Mouse (Mus musculus) kidney, adult 2 months (tissue): ENCODE measurements around the gene Aimp1. TPM values are rescaled to one million over a fixed set of nuclear protein-coding genes. Genes with fewer than 3 reads are reported as not detected.

Experiments
- DNase-seq: peaks from one replicate; pipeline ENCODE4 v3.0.0; 2021
- H3K27ac ChIP-seq: fragments of 200-500 bp; 2 replicates; pipeline ENCODE4 v1.5.1; 2012; ENCODE audit warnings: low read depth, low read length, control low read depth, inconsistent platforms; ENCODE audit not compliant: insufficient read depth
- H3K27me3 ChIP-seq: fragments of 200-500 bp; replicated peaks from 2 replicates; pipeline ENCODE4 v1.6.1; 2012; ENCODE audit warnings: mild to moderate bottlenecking, moderate library complexity, low read length, inconsistent platforms; ENCODE audit not compliant: control insufficient read depth, insufficient read depth
- H3K36me3 ChIP-seq: fragments of 200-500 bp; 2 replicates; pipeline ENCODE4 v1.6.1; 2012; ENCODE audit warnings: mild to moderate bottlenecking, moderate library complexity, low read length, inconsistent platforms; ENCODE audit not compliant: control insufficient read depth, insufficient read depth
- H3K4me1 ChIP-seq: fragments of 200-500 bp; 2 replicates; pipeline ENCODE4 v1.6.1; 2011; ENCODE audit warnings: low read length; ENCODE audit not compliant: control insufficient read depth, insufficient read depth
- H3K4me3 ChIP-seq: fragments of 200-500 bp; 2 replicates; pipeline ENCODE4 v1.5.1; 2011; ENCODE audit warnings: mild to moderate bottlenecking, low read depth, low read length, control low read depth; ENCODE audit not compliant: insufficient read depth
- CTCF ChIP-seq: fragments of 200-500 bp; conservative IDR thresholded peaks from 2 replicates; pipeline ENCODE4 v1.5.1; 2011; ENCODE audit warnings: low read depth, mild to moderate bottlenecking, control low read depth, low read length, moderate library complexity, mixed read lengths; ENCODE audit not compliant: insufficient read depth, insufficient read length
- POLR2A ChIP-seq: fragments of 200-500 bp; IDR thresholded peaks from one replicate; pipeline ENCODE4 v1.6.1; 2011; ENCODE audit warnings: low read depth, low read length, control low read depth
- WGBS: fragments of 180-500 bp; shearing (Covaris S2); methylation state at CpG from one replicate; pipeline ENCODE4 v1.1.7; 2018; 5-methylcytosine and 5-hydroxymethylcytosine counted together
- polyA plus RNA-seq: library from polyadenylated mRNA; depleted of rRNA; stranded (reverse); fragments of >200 nt; gene quantifications from 2 replicates; pipeline ENCODE4 v1.2.3, GENCODE M21; 2012; rRNA removed

The Aimp1 gene
- polyA plus RNA-seq, 1 experiment: 18.0 TPM

GRCm38 (mm10) chr3:132646814-132647213 lies 37.4 kb downstream of the Aimp1 start:
- WGBS: 47% methylated on average over 1 of the region's 1 CpGs
- no peak overlapping the region for H3K27ac ChIP-seq
- no peak for TF ChIP-seq CTCF
- H3K36me3 ChIP-seq: no peaks in the 10 kb centered on the region
- no peaks in the 10 kb centered on the region for H3K27me3 ChIP-seq
- no peak overlapping the region for H3K4me3 ChIP-seq
- no peak for DNase-seq
- no peaks in the 10 kb centered on the region for H3K4me1 ChIP-seq

GRCm38 (mm10) chr3:132644071-132644470 lies 40.1 kb downstream of the Aimp1 start:
- TF ChIP-seq CTCF (no peak), POLR2A (no peak)
- Histone ChIP-seq H3K36me3 (no peaks in the 10 kb centered on the region), H3K4me3 (no peak overlapping the region), H3K27ac (no peak overlapping the region), H3K27me3 (no peaks in the 10 kb centered on the region), H3K4me1 (no peaks in the 10 kb centered on the region)
- no peak for DNase-seq
- WGBS: 63% methylated on average over 4 of the region's 4 CpGs

- Histone ChIP-seq H3K27me3 (no peaks in the 10 kb centered on the region), H3K4me1 (no peaks in the 10 kb centered on the region), H3K36me3 (no peaks in the 10 kb centered on the region), H3K27ac (no peak overlapping the region), H3K4me3 (no peak overlapping the region)
- TF ChIP-seq CTCF (no peak), POLR2A (no peak)
- 93% methylated on average over 3 of the region's 3 CpGs for WGBS
- no peak for DNase-seq
These were observed 47.1 kb downstream of the Aimp1 start for GRCm38 (mm10) chr3:132637080-132637479.

GRCm38 (mm10) chr3:132633261-132633660 lies 50.9 kb downstream of the Aimp1 start:
- Histone ChIP-seq H3K36me3 (no peaks in the 10 kb centered on the region), H3K4me3 (no peak overlapping the region), H3K27me3 (no peaks in the 10 kb centered on the region), H3K27ac (no peak overlapping the region), H3K4me1 (peaks cover 2% of the 10 kb centered on the region; the same call in 1 of the 2 replicates)
- DNase-seq: no peak
- TF ChIP-seq CTCF (no peak), POLR2A (no peak)
- 66% methylated on average over 2 of the region's 2 CpGs for WGBS

GRCm38 (mm10) chr3:132629601-132630239 lies 54.5 kb downstream of the Aimp1 start, which contains the start of gene Gimd1:
Gene Gimd1 (plus strand): TSS chr3:132629820.
- H3K4me3 ChIP-seq: no peak within 1 kb of the TSS
- no peaks in the 10 kb centered on the region for H3K36me3 ChIP-seq
- H3K27ac ChIP-seq: no peak within 1 kb of the TSS
- peaks cover 2% of the 10 kb centered on the region; the same call in 1 of the 2 replicates for H3K4me1 ChIP-seq
- 71% methylated on average over 11 of the region's 11 CpGs for WGBS
- DNase-seq: peak; percentile 51
- TF ChIP-seq CTCF: no peak
- TF ChIP-seq POLR2A: no peak
- H3K27me3 ChIP-seq: no peaks in the 10 kb centered on the region

GRCm38 (mm10) chr3:132628741-132629140 lies 55.4 kb downstream of the Aimp1 start:
- H3K27me3 ChIP-seq: no peaks in the 10 kb centered on the region
- H3K27ac ChIP-seq: no peak overlapping the region
- H3K4me3 ChIP-seq: no peak overlapping the region
- DNase-seq: no peak
- no peaks in the 10 kb centered on the region for H3K36me3 ChIP-seq
- WGBS: 35% methylated on average over 8 of the region's 8 CpGs
- peaks cover 2% of the 10 kb centered on the region; the same call in 1 of the 2 replicates for H3K4me1 ChIP-seq
- TF ChIP-seq CTCF: no peak
- TF ChIP-seq POLR2A: no peak

Other genes with a start within 250 kb of the Aimp1 start
- 0.16 TPM in 1 of 2 replicates, not detected in the other for gene Gimd1, start 54.5 kb downstream of the Aimp1 start, polyA plus RNA-seq
- gene Tbck, start 226 bp downstream of the Aimp1 start, polyA plus RNA-seq: 7.6 and 8.4 TPM in 2 replicates